Mouse (Mus musculus): Measurements from ENCODE around the gene Lgr6. TPM values are rescaled to one million over a fixed set of nuclear protein-coding genes. Genes with fewer than 3 reads are reported as not detected.

Gene Lgr6
- polyA plus RNA-seq, 1 experiment from 2014 or later: 1.2 TPM

- Histone ChIP-seq H3K4me3 (replicated peaks; ENCODE audit: low read length) (no peak overlapping the region), H3K4me1 (ENCODE audit: control insufficient read depth, insufficient read depth, low read length) (peaks cover 21% of the 10 kb centered on the region), H3K36me3 (ENCODE audit: control insufficient read depth, insufficient read depth, low read length) (no peaks in the 10 kb centered on the region), H3K9me3 (replicated peaks; ENCODE audit: control insufficient read depth, low read length) (no peaks in the 10 kb centered on the region), H3K27ac (ENCODE audit: low read length) (peak overlapping the region; percentile 58), H3K27me3 (ENCODE audit: control insufficient read depth, insufficient read depth, low read length) (no peaks in the 10 kb centered on the region), H3K9ac (ENCODE audit: low read length) (no peak overlapping the region; the same call in 1 of the 2 replicates), H3K4me2 (ENCODE audit: low read depth, low read length) (0 out of 2 replicates have a peak overlapping the region, but pooled peaks have one; percentile 19)
- no peak for ATAC-seq (ENCODE audit: insufficient read depth, low FRiP score)
- 21% methylated on average over 6 of the region's 6 CpGs for WGBS
Observed at GRCm38 (mm10) chr1:135131034-135131433, 26.0 kb upstream of the Lgr6 start.

GRCm38 (mm10) chr1:135130376-135131018 is 25.4 kb upstream of the Lgr6 start:
- ATAC-seq (ENCODE audit: insufficient read depth, low FRiP score): no peak
- H3K27me3 ChIP-seq (ENCODE audit: control insufficient read depth, insufficient read depth, low read length): no peaks in the 10 kb centered on the region
- WGBS: 67% methylated on average over 2 of the region's 2 CpGs
- no peak overlapping the region for H3K4me3 ChIP-seq (replicated peaks; ENCODE audit: low read length)
- H3K4me1 ChIP-seq (ENCODE audit: control insufficient read depth, insufficient read depth, low read length): peaks cover 24% of the 10 kb centered on the region
- no peak overlapping the region for H3K4me2 ChIP-seq (ENCODE audit: low read depth, low read length)
- no peak overlapping the region for H3K9ac ChIP-seq (ENCODE audit: low read length)
- no peaks in the 10 kb centered on the region for H3K9me3 ChIP-seq (replicated peaks; ENCODE audit: control insufficient read depth, low read length)
- H3K27ac ChIP-seq (ENCODE audit: low read length): no peak overlapping the region
- no peaks in the 10 kb centered on the region for H3K36me3 ChIP-seq (ENCODE audit: control insufficient read depth, insufficient read depth, low read length)

GRCm38 (mm10) chr1:135129543-135130183 is 24.6 kb upstream of the Lgr6 start:
- H3K27me3 ChIP-seq (ENCODE audit: control insufficient read depth, insufficient read depth, low read length): no peaks in the 10 kb centered on the region
- WGBS: 71% methylated on average over 9 of the region's 9 CpGs
- H3K4me1 ChIP-seq (ENCODE audit: control insufficient read depth, insufficient read depth, low read length): peaks cover 24% of the 10 kb centered on the region

GRCm38 (mm10) chr1:135128986-135129385 is 23.9 kb upstream of the Lgr6 start:
- no peaks in the 10 kb centered on the region for H3K36me3 ChIP-seq (ENCODE audit: control insufficient read depth, insufficient read depth, low read length)
- no peaks in the 10 kb centered on the region for H3K27me3 ChIP-seq (ENCODE audit: control insufficient read depth, insufficient read depth, low read length)
- no peak overlapping the region for H3K27ac ChIP-seq (ENCODE audit: low read length)
- no peak overlapping the region for H3K4me3 ChIP-seq (replicated peaks; ENCODE audit: low read length)
- H3K4me2 ChIP-seq (ENCODE audit: low read depth, low read length): no peak overlapping the region
- peaks cover 24% of the 10 kb centered on the region for H3K4me1 ChIP-seq (ENCODE audit: control insufficient read depth, insufficient read depth, low read length)
- ATAC-seq (ENCODE audit: insufficient read depth, low FRiP score): no peak
- 43% methylated on average over 9 of the region's 9 CpGs for WGBS
- no peak overlapping the region for H3K9ac ChIP-seq (ENCODE audit: low read length)
- no peaks in the 10 kb centered on the region for H3K9me3 ChIP-seq (replicated peaks; ENCODE audit: control insufficient read depth, low read length)

More at GRCm38 (mm10) chr1:135129543-135130183, 24.6 kb upstream of the Lgr6 start:
- H3K4me2 ChIP-seq (ENCODE audit: low read depth, low read length): no peak overlapping the region
- H3K9ac ChIP-seq (ENCODE audit: low read length): no peak overlapping the region
- H3K9me3 ChIP-seq (replicated peaks; ENCODE audit: control insufficient read depth, low read length): no peaks in the 10 kb centered on the region
- H3K4me3 ChIP-seq (replicated peaks; ENCODE audit: low read length): no peak overlapping the region
- no peak overlapping the region for H3K27ac ChIP-seq (ENCODE audit: low read length)
- ATAC-seq (ENCODE audit: insufficient read depth, low FRiP score): no peak
- no peaks in the 10 kb centered on the region for H3K36me3 ChIP-seq (ENCODE audit: control insufficient read depth, insufficient read depth, low read length)

- Histone ChIP-seq H3K4me2 (ENCODE audit: low read depth, low read length) (no peak overlapping the region), H3K9me3 (replicated peaks; ENCODE audit: control insufficient read depth, low read length) (no peaks in the 10 kb centered on the region), H3K27ac (ENCODE audit: low read length) (no peak overlapping the region), H3K9ac (ENCODE audit: low read length) (no peak overlapping the region), H3K36me3 (ENCODE audit: control insufficient read depth, insufficient read depth, low read length) (no peaks in the 10 kb centered on the region), H3K4me1 (ENCODE audit: control insufficient read depth, insufficient read depth, low read length) (peaks cover 24% of the 10 kb centered on the region), H3K27me3 (ENCODE audit: control insufficient read depth, insufficient read depth, low read length) (no peaks in the 10 kb centered on the region), H3K4me3 (replicated peaks; ENCODE audit: low read length) (no peak overlapping the region)
- ATAC-seq (ENCODE audit: insufficient read depth, low FRiP score): peak; percentile 34; the same call in 1 of the 2 replicates
- 36% methylated on average over 6 of the region's 6 CpGs for WGBS
Observed at GRCm38 (mm10) chr1:135128011-135128441, 22.9 kb upstream of the Lgr6 start.

- Histone ChIP-seq H3K27me3 (ENCODE audit: control insufficient read depth, insufficient read depth, low read length) (no peaks in the 10 kb centered on the region), H3K4me2 (ENCODE audit: low read depth, low read length) (no peak overlapping the region), H3K27ac (ENCODE audit: low read length) (no peak overlapping the region), H3K4me1 (ENCODE audit: control insufficient read depth, insufficient read depth, low read length) (peaks cover 22% of the 10 kb centered on the region), H3K9me3 (replicated peaks; ENCODE audit: control insufficient read depth, low read length) (no peaks in the 10 kb centered on the region), H3K4me3 (replicated peaks; ENCODE audit: low read length) (no peak overlapping the region), H3K36me3 (ENCODE audit: control insufficient read depth, insufficient read depth, low read length) (no peaks in the 10 kb centered on the region), H3K9ac (ENCODE audit: low read length) (peak overlapping the region; percentile 28; the same call in 1 of the 2 replicates)
- no peak for ATAC-seq (ENCODE audit: insufficient read depth, low FRiP score)
- WGBS: 36% methylated on average over 4 of the region's 4 CpGs
Observed at GRCm38 (mm10) chr1:135126443-135127027, 21.5 kb upstream of the Lgr6 start.

GRCm38 (mm10) chr1:135125990-135126389 is 20.9 kb upstream of the Lgr6 start:
- Histone ChIP-seq H3K4me1 (ENCODE audit: control insufficient read depth, insufficient read depth, low read length) (peaks cover 17% of the 10 kb centered on the region), H3K36me3 (ENCODE audit: control insufficient read depth, insufficient read depth, low read length) (no peaks in the 10 kb centered on the region), H3K27me3 (ENCODE audit: control insufficient read depth, insufficient read depth, low read length) (no peaks in the 10 kb centered on the region), H3K9ac (ENCODE audit: low read length) (no peak overlapping the region), H3K4me3 (replicated peaks; ENCODE audit: low read length) (no peak overlapping the region), H3K4me2 (ENCODE audit: low read depth, low read length) (no peak overlapping the region), H3K27ac (ENCODE audit: low read length) (no peak overlapping the region), H3K9me3 (replicated peaks; ENCODE audit: control insufficient read depth, low read length) (no peaks in the 10 kb centered on the region)
- WGBS: 44% methylated on average over 8 of the region's 8 CpGs
- no peak for ATAC-seq (ENCODE audit: insufficient read depth, low FRiP score)

GRCm38 (mm10) chr1:135124573-135125363 is 19.7 kb upstream of the Lgr6 start:
- no peak for ATAC-seq (ENCODE audit: insufficient read depth, low FRiP score)
- Histone ChIP-seq H3K4me2 (ENCODE audit: low read depth, low read length) (no peak overlapping the region), H3K27ac (ENCODE audit: low read length) (no peak overlapping the region), H3K27me3 (ENCODE audit: control insufficient read depth, insufficient read depth, low read length) (no peaks in the 10 kb centered on the region), H3K9me3 (replicated peaks; ENCODE audit: control insufficient read depth, low read length) (no peaks in the 10 kb centered on the region), H3K36me3 (ENCODE audit: control insufficient read depth, insufficient read depth, low read length) (no peaks in the 10 kb centered on the region), H3K4me3 (replicated peaks; ENCODE audit: low read length) (no peak overlapping the region), H3K4me1 (ENCODE audit: control insufficient read depth, insufficient read depth, low read length) (peaks cover 16% of the 10 kb centered on the region), H3K9ac (ENCODE audit: low read length) (no peak overlapping the region)
- 93% methylated on average over 8 of the region's 8 CpGs for WGBS

All from stomach, embryonic 16.5 days (tissue).